Mouse (Mus musculus) small intestine, adult 2 months (tissue): Measurements from ENCODE around the gene Ccdc172.

ENCODE experiments used
- CTCF ChIP-seq: fragments of 200-500 bp; IDR thresholded peaks from 2 replicates; pipeline ENCODE4 v1.5.1; 2012; ENCODE audit warnings: low read depth, mild to moderate bottlenecking, control low read depth, inconsistent platforms, low read length, moderate library complexity, mixed read lengths; ENCODE audit not compliant: insufficient replicate concordance, insufficient read length; ENCODE audit errors: extremely low read depth
- POLR2A ChIP-seq: fragments of 200-500 bp; IDR thresholded peaks from 2 replicates; pipeline ENCODE4 v1.6.1; 2012; ENCODE audit warnings: low read depth, mild to moderate bottlenecking, control low read depth, inconsistent platforms, low read length, moderate library complexity

DNA sequence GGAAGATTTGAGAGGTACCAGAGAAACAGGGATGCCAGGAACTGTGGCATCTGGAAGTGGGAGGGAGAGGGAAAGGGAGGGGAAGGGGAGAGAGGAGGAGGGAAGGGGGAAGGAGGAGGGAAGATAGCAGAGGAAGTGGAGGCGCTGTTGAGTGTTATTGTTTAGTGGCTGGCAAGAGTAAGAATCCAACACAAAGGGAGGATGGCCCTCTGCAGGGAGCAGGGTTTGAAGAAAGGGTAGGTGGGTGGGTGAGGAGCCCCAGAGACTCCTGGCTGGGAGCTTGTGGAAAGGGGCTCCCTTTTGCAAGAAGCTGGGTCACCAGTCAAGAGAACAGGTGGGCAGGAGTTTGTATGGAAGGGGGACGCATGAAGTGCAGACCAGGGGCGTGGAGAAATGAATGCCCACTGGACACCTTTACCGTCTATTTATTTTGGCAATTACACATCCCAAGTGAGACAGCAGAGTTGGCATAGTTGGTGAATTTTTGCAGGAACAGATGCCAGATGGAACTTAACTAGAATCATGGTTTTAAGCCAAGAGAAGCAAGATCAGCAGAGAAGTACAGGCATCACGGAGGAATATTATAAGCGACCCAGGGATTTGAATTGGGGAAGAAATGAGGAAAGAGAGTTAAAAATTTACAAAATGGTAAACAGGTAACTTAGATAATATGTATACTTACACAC lies 78.6 kb downstream of the Ccdc172 start:
- TF ChIP-seq CTCF: no peak
- no peak for TF ChIP-seq POLR2A
